Mouse (Mus musculus): ENCODE measurements around the gene Kif6.

DNA sequence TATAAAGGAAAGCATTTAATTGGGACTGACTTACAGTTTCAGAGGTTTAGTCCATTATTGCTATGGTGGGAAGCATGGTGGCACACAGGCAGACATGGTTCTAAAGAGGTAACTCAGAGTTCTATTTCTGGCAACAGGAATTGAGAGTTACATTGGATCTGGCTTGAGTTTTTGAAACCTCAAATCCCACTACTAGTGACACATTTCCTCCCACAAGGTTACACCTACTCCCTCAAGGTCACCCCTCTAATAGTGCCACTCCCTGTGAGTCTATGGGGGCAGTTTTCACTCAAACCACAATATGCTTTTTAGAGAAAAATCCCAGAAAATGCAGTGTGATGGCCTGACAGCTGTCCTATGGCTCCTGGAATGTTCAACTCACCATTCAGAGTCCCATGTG is 344.1 kb downstream of the Kif6 start:
- TF ChIP-seq CTCF (IDR thresholded peaks at IDR 0.05; ENCODE audit: low read depth) (no peak), EP300 (IDR thresholded peaks at IDR 0.05; ENCODE audit: low read depth) (no peak)
